Mouse (Mus musculus) embryonic facial prominence, embryonic 11.5 days (tissue): Measurements from ENCODE around the gene Pde6g. TPM values are rescaled to one million over a fixed set of nuclear protein-coding genes. Genes with fewer than 3 reads are reported as not detected.

ENCODE experiments used
- ATAC-seq: fragments of 200-750 bp; cut with Nextera tagmentation; replicated peaks from 2 replicates; pipeline ENCODE4 v1.8.0; 2017; ENCODE audit warnings: low read depth; ENCODE audit not compliant: insufficient number of reproducible peaks, low FRiP score, low TSS enrichment
- DNase-seq: peaks from one replicate; pipeline ENCODE4 v3.0.0-alpha.2; 2015; ENCODE audit warnings: low spot score
- H3K27ac ChIP-seq: fragments of 300-500 bp; sonication (generic); replicated peaks from 2 replicates; pipeline ENCODE4 v1.5.1; 2014; ENCODE audit warnings: mild to moderate bottlenecking, low read depth, low read length, control low read depth
- H3K27me3 ChIP-seq: fragments of 300-500 bp; sonication (generic); 2 replicates; pipeline ENCODE4 v1.6.1; 2014; ENCODE audit warnings: mild to moderate bottlenecking, low read length, moderate library complexity, mixed read lengths; ENCODE audit not compliant: control insufficient read depth, insufficient read depth
- H3K36me3 ChIP-seq: fragments of 300-500 bp; sonication (generic); replicated peaks from 2 replicates; pipeline ENCODE4 v1.6.1; 2014; ENCODE audit warnings: low read depth, mild to moderate bottlenecking, low read length, moderate library complexity, mixed read lengths; ENCODE audit not compliant: control insufficient read depth, insufficient read depth
- H3K4me1 ChIP-seq: fragments of 300-500 bp; sonication (generic); 2 replicates; pipeline ENCODE4 v1.6.1; 2014; ENCODE audit warnings: low read length, mixed read lengths; ENCODE audit not compliant: control insufficient read depth, insufficient read depth
- H3K4me2 ChIP-seq: fragments of 300-500 bp; sonication (generic); 2 replicates; pipeline ENCODE4 v1.6.1; 2014; ENCODE audit warnings: low read depth, mild to moderate bottlenecking, control low read depth, low read length, moderate library complexity
- H3K4me3 ChIP-seq: fragments of 300-500 bp; sonication (generic); 2 replicates; pipeline ENCODE4 v1.5.1; 2014; ENCODE audit warnings: low read depth, low read length, control low read depth
- H3K9ac ChIP-seq: fragments of 300-500 bp; sonication (generic); replicated peaks from 2 replicates; pipeline ENCODE4 v1.6.1; 2014; ENCODE audit warnings: mild to moderate bottlenecking, control low read depth, low read length
- H3K9me3 ChIP-seq: fragments of 300-500 bp; sonication (generic); replicated peaks from 2 replicates; pipeline ENCODE4 v1.6.1; 2016; ENCODE audit warnings: mild to moderate bottlenecking, low read length, inconsistent platforms, mixed read lengths; ENCODE audit not compliant: control insufficient read depth
- WGBS: fragments of 180-500 bp; shearing (Covaris S2); extraction: QIAGEN DNeasy Blood & Tissue Kit; methylation state at CpG from one replicate; pipeline ENCODE4 v1.1.7; 2014; 5-methylcytosine and 5-hydroxymethylcytosine counted together
- polyA plus RNA-seq: library from polyadenylated mRNA; unstranded; fragments of >200 nt; fragmentation: Nextera tagmentation; extraction: Ambion mirVana; gene quantifications from 2 replicates; pipeline ENCODE4 v1.2.1, GENCODE M21; 2014

Pde6g gene
- polyA plus RNA-seq, 1 experiment from 2014 or later = 0.48 TPM

- Histone ChIP-seq H3K4me2 (no peak overlapping the region), H3K36me3 (peaks cover 6% of the 10 kb centered on the region; the same call in 1 of the 2 replicates), H3K4me3 (no peak overlapping the region)
These were observed 40.6 kb upstream of the Pde6g start for GRCm38 (mm10) chr11:120493911-120494310.

GRCm38 (mm10) chr11:120493351-120493750 is 40.1 kb upstream of the Pde6g start:
- Histone ChIP-seq H3K9me3 (no peaks in the 10 kb centered on the region), H3K27ac (no peak overlapping the region), H3K36me3 (peaks cover 5% of the 10 kb centered on the region; the same call in 1 of the 2 replicates), H3K27me3 (no peaks in the 10 kb centered on the region), H3K4me3 (peak overlapping the region; percentile 94; the same call in 1 of the 2 replicates), H3K4me2 (peak overlapping the region; percentile 88), H3K9ac (peak overlapping the region; percentile 51), H3K4me1 (peaks cover 3% of the 10 kb centered on the region)
- WGBS = 59% methylated on average over 3 of the region's 3 CpGs
- DNase-seq (no peak), ATAC-seq (no peak)

More at GRCm38 (mm10) chr11:120493911-120494310, 40.6 kb upstream of the Pde6g start:
- H3K27me3 ChIP-seq = no peaks in the 10 kb centered on the region
- no peaks in the 10 kb centered on the region for H3K9me3 ChIP-seq
- H3K4me1 ChIP-seq = peaks cover 3% of the 10 kb centered on the region
- ATAC-seq = no peak
- DNase-seq = no peak
- H3K9ac ChIP-seq = no peak overlapping the region; the same call in 1 of the 2 replicates
- 79% methylated on average over 3 of the region's 3 CpGs for WGBS
- no peak overlapping the region for H3K27ac ChIP-seq

DNA sequence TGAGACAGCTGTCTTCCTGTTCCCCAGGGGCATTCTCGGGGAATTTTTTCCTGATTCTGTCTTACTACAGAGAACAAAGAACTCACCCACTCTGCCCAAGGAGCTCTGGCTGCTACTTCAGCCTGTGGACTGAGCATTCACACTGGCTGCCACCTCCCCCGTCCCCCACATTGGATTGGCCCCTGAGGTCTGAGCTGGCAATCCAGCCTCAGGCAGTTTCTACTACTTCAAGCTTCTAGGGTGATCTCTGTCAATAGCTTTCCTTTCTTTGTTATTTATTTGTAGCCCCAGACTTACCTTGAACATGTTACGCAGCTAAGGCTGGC is 39.5 kb upstream of the Pde6g start:
- peak overlapping the region; percentile 51 for H3K9ac ChIP-seq
- H3K4me3 ChIP-seq = peak overlapping the region; percentile 94
- peaks cover 5% of the 10 kb centered on the region; the same call in 1 of the 2 replicates for H3K36me3 ChIP-seq
- WGBS = 26% methylated on average over 3 of the region's 3 CpGs
- ATAC-seq (no peak), DNase-seq (no peak)
- peaks cover 3% of the 10 kb centered on the region for H3K4me1 ChIP-seq
- H3K4me2 ChIP-seq = peak overlapping the region; percentile 88
- no peaks in the 10 kb centered on the region for H3K9me3 ChIP-seq
- H3K27me3 ChIP-seq = no peaks in the 10 kb centered on the region
- 0 out of 2 replicates have a peak overlapping the region, but pooled peaks have one; percentile 41 for H3K27ac ChIP-seq

DNA sequence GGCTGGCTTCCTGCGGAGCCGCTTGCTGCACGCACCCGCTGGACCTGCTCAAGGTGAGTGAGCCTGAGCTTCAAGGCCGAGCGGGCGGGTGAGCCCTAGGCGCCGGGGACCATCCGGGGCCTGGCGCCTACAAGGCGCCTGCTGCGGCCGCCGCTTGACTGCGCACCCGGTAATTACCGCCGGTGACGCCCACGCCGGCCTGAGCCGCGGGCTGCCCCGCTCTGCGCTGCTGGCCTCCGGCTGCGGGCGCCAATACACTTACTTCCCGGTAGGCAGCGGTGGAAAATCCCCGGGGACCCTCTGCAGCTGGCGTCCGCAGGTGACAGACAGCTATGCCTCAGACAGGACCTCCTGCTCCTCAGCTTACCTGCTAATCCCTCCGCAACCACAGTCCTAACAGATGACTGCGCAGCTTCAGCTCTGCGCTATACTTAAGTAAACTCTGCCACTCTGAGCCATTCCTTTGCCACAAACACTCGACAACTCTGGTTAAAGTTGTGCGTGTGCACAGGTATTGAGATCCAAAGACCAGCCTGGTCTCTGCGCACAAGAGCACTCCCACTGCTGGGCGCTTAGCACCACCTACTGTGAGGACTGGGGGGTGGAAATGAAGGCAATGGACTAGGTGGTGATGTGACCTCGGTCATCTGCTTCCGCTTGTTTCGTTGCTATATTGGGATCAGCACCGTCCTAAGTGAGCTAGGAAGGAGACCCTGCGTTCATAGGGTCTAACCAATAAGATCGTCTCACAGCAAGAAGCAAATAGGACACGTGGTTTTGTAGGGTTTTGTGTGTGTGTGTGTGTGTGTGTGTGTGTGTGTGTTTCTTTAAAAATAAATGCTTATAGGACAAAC is 39.0 kb upstream of the Pde6g start:
- Histone ChIP-seq H3K4me1 (peaks cover 3% of the 10 kb centered on the region), H3K27me3 (no peaks in the 10 kb centered on the region), H3K27ac (peak overlapping the region; percentile 72), H3K9me3 (no peaks in the 10 kb centered on the region), H3K4me3 (peak overlapping the region; percentile 94), H3K9ac (peak overlapping the region; percentile 83), H3K36me3 (peaks cover 4% of the 10 kb centered on the region; the same call in 1 of the 2 replicates), H3K4me2 (peak overlapping the region; percentile 88)
- under 1% methylated on average over 48 of the region's 48 CpGs for WGBS
- peak; percentile 14; the same call in 1 of the 2 replicates for ATAC-seq
- DNase-seq = peak; percentile 62

DNA sequence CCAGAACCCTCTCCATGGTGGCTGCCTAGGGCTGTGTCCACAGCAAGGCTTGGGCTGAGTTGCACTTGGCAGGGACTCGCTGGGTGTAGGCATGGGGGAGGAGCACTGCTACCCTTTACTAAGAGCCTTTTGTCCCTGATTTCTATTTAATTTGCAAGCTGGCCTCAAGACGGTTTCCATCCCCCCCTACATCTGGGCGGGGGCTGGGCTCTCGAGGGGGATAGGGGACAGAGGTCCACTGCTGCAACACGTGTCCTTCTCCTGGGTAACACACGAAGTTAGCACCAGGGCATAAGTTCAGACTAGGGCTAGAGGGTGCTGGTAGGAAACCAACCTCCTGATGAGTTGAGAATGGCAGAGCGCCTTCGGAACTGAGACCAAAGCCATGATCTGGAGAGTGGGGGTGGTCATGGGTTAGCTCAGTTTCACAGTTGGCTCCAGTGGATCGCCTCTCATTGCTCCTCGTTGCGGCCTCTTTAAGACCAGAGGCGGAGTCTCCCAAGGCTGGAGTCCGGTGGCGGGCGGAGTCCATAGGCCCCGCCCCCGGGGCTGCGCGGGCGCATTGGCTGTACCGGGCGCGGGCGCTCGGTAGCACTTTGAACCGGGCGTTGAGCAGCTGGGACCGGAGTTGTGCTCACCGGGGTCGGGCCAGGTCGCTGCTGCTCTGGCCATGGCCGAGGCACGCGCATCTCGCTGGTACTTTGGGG is 38.2 kb upstream of the Pde6g start, which contains the start of gene Slc25a10:
Slc25a10 (plus strand) TSS at position 524 of the 707 bp plus-strand sequence.
- H3K9ac ChIP-seq = peak within 1 kb of the TSS; percentile 83
- peak within 1 kb of the TSS; percentile 72 for H3K27ac ChIP-seq
- DNase-seq (peak; percentile 95), ATAC-seq (peak; percentile 80)
- peaks cover 3% of the 10 kb centered on the region for H3K4me1 ChIP-seq
- H3K27me3 ChIP-seq = no peaks in the 10 kb centered on the region
- peaks cover 7% of the 10 kb centered on the region; the same call in 1 of the 2 replicates for H3K36me3 ChIP-seq
- peak within 1 kb of the TSS; percentile 88 for H3K4me2 ChIP-seq
- WGBS = under 1% methylated on average over 35 of the region's 35 CpGs
- H3K9me3 ChIP-seq = no peaks in the 10 kb centered on the region
- peak within 1 kb of the TSS; percentile 94 for H3K4me3 ChIP-seq

- peaks cover 7% of the 10 kb centered on the region for H3K4me1 ChIP-seq
- H3K36me3 ChIP-seq = peaks cover 7% of the 10 kb centered on the region; the same call in 1 of the 2 replicates
- no peaks in the 10 kb centered on the region for H3K9me3 ChIP-seq
- no peak overlapping the region; the same call in 1 of the 2 replicates for H3K4me2 ChIP-seq
- DNase-seq (no peak), ATAC-seq (no peak)
- H3K27me3 ChIP-seq = no peaks in the 10 kb centered on the region
- H3K4me3 ChIP-seq = no peak overlapping the region
- H3K27ac ChIP-seq = no peak overlapping the region
- WGBS = 34% methylated on average over 4 of the region's 4 CpGs
- no peak overlapping the region for H3K9ac ChIP-seq
These were observed 37.2 kb upstream of the Pde6g start for GRCm38 (mm10) chr11:120490291-120491046.

DNA sequence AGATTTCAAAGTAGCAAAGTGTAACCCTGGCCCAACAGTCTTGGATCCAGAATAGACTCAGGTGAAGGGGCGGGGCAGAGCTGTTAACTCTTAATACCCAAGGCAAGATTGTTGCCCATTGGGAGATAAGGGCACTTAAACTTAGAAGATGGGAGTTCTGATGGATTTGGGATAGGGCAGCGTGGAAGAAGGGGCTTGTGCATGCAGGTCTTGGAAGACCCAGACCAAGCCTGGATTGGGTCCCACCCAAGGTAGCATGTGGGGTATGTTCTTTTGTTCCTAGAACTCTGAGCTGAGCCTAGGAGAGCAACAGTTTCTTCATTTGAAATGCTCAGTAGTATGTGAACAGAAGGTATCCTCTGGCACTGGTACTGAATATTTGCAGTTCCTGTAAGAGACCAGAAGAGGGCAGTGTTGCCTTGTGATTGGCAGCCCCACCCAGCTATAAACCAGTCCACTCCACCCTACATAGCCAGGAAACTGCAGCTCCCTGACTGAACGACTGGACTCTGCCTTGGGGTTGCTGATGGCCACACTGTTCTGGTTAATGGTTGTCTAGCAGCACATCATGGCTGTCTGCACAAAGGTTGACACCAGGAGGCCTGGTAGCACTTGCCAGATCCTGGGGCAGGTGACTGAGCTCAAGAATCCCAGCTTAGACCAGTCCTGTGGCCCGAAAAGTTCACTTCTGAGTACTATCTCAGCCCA is 35.9 kb upstream of the Pde6g start:
- no peak for ATAC-seq
- Histone ChIP-seq H3K9ac (no peak overlapping the region), H3K4me2 (no peak overlapping the region), H3K36me3 (peaks cover 7% of the 10 kb centered on the region; the same call in 1 of the 2 replicates), H3K4me3 (no peak overlapping the region), H3K9me3 (no peaks in the 10 kb centered on the region), H3K4me1 (peaks cover 7% of the 10 kb centered on the region), H3K27ac (no peak overlapping the region), H3K27me3 (no peaks in the 10 kb centered on the region)
- DNase-seq = peak; percentile 90
- WGBS = 58% methylated on average over 4 of the region's 4 CpGs
